15 mouse cellular contexts compared by ENCODE assay signal in the genomic region with DNA sequence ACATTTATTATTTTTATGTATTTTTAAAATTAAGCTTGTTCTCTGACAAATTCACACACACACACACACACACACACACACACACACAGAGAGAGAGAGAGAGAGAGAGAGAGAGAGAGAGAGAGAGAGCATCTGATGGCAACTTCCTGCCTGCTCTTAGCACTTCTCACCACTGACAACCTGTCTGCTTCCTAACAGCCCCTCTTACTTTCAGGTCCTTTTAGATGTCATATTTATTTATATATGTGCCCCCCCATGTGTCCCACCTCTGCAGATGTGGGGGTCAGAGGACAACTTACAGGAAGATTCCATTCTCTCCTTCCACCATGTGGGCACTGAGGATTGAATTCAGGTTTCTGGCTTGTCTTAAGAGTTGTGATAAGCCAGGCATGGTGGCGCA.
"Had no signal": no experiment of that assay in that cellular context is flagged by ENCODE, and none has a peak within 500 bp of the region (broad histone marks: within the 10 kb centered on the region; RNA-seq: fewer than 3 reads in every experiment).

No protein-coding gene starts in this region.

- H3K27me3 ChIP-seq: midbrain, embryonic 13.5 days; neural tube, embryonic 13.5 days; neural tube, embryonic 15.5 days; stomach, embryonic 15.5 days had no signal

- DNase-seq: lung, adult 18-20 months; lung, embryonic 14.5 days; lung, postnatal 14 days; lung, postnatal 36 days; retina, postnatal 1 day; right cerebral cortex, adult 18-20 months; right cerebral cortex, postnatal 25 days; right cerebral cortex, postnatal 4 days; thymus, adult 2 months; thymus, postnatal 25 days; thymus, postnatal 4 days had no signal

- H3K36me3 ChIP-seq: midbrain, embryonic 13.5 days; neural tube, embryonic 13.5 days; neural tube, embryonic 15.5 days; stomach, embryonic 15.5 days had no signal
